Mouse (Mus musculus) cerebellum, adult 9-10 months (tissue): ENCODE results near the gene Sept7.
A peak's percentile ranks its signal among the peaks of the same experiment; 100 is the strongest.
"Not testable (repeated sequence)": the region's sequence is repeated elsewhere in the genome, so short reads cannot be mapped to it uniquely, and the experiment has no call there.

ENCODE experiments used
- DNase-seq: peaks from one replicate; pipeline ENCODE4 v3.0.0; 2022

Gene Sept7

DNA sequence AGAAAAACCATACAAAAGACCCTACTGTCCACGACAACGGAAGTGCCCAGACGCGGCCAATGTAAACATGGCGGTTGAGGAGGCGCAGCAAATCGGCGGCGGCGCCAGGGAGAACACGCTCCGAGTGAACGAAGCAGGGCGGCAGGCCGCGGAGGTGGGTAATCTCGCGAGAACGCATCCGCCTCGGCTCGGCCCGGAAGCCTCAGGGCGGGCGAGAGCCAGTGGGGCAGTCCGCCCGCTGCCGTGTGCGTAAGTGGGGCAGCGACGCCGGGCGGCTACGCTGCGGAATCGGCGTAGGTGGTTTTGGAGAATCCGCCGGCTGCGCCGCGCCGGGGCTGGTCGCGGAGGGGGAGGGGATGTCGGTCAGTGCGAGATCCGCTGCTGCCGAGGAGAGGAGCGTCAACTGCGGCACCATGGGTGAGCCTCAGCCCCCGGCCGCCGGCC lies at the start of gene Sept7:
Gene Sept7 (plus strand): TSS at position 157 of the 444 bp plus-strand sequence.
- DNase-seq: peak; percentile 99

DNA sequence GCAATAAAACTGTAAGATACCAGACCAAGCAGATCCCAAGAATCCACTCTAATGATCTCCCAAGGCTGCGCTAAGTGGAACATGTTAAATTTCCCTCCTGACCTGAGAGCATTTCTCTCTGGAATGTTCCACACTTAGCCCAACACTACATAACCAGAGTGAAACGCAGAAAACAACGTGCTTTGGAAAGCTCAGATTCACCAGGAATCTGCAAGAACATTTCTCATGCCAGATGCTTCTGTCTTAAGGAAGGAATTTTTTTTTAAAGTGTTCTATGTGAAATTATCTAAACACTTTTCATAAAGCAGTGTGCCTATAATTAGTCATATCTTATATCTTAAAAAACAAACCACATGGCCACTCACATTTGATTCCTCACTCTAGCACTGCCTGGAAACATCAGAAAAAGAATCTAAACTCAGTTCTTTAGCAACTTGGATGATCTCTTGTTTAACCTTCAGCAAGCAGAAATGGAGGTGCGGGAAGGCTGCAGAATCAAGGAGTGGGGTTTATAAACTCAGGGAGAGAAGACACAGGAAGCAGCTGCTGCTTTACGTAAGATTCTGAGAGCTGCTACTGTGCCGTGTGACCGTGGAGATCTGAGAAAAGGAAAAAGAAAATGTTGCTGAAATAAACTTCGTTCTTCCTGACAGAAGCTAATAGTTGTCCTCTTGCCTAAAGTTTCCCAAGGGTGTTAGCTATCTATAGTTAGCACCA lies 44.0 kb upstream of the Sept7 start:
- no peak for DNase-seq

DNA sequence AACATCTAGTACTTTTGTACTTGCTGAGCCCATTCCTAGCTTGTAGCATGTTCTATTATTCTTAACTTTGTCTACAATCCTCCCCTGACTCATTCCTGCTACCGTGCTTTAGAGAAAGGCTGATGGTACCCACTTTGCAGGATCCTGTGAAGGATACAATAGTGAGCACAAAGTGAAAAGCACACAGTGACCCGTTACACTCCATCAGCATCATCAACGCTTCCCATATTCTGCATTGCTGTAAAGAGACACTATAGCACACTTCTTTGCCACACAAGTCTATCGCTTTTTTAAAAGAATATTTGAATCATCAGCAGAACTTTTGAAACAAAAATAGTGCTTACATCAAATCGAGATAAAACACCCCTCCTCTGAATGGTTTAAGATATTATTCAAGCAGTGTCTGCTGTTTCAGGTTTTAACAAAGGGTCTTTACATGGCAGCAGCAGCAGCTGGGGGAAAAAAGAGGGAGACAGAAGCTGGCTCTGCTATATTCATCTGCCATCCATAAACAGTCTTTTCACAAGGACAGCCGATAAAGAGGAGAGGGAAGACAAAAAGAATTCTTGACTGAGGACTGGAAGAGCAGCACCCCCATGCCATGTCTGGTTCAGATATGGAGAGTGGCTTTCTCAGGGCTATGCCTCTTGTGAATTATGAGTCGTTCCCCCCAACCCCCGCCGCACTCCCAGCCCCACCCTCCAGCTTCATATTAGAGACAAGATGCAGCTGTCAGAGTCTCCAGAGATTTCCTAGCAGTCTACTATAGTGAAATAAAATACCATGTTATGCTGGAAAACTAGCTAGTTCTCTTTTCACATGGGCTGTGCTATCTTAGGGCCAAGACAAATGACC lies 39.7 kb upstream of the Sept7 start:
- no peak for DNase-seq

DNA sequence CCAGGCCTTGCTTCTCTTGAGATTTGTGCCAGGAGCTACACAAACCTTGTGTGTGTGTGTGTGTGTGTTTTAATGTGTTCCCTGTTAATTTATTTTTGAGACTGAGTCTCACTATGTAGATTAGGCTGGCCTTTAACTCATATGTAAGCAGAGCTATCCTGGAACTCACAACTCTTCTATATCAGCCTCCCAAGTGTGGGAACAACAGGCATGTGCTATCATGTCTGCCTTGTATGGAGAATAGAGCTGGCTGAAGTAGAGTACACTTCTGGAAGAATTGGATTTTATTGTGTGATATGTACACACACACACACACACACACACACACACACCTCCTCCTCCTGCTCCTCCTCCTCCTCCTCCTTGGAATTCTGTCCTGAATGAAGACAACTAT lies 39.1 kb upstream of the Sept7 start:
- DNase-seq: no peak

DNA sequence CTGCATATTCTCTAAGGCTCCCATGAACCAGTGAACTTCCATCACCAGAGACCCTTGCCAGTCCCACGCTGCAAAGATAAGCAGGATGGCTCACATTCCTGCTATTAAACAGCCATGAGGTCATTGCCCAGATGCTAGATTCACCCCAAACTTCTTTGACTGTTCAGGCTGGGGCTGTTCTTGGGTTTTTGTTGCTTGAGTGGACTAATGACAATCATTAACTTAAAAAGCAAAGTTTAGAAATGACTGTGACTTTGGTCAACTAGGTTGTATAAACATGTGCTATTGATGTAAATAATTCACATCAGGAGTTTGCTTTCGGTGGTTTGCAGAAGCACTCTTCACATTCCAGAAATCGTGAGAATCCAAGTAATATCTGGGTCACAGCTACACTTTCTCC lies 36.8 kb upstream of the Sept7 start:
- no peak for DNase-seq

DNA sequence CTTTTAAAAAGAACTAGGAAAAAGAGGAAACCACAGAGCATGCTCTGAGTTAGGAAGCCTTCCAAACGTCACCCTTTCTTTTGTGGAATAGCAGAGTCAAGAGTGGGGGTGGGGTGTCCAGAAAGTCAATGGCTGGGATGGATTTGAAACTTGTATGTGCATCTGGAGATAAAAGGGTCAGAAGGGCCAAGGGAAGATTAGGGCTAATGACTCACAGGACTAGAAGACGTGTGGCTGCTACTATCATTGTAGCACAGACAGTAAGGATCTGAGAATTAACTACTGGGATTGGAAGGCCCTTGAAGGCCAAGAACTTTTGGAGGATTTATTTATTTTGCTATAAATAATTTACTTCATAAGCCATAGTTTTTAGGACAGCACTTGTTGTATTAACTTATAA lies 36.0 kb upstream of the Sept7 start:
- no peak for DNase-seq

DNA sequence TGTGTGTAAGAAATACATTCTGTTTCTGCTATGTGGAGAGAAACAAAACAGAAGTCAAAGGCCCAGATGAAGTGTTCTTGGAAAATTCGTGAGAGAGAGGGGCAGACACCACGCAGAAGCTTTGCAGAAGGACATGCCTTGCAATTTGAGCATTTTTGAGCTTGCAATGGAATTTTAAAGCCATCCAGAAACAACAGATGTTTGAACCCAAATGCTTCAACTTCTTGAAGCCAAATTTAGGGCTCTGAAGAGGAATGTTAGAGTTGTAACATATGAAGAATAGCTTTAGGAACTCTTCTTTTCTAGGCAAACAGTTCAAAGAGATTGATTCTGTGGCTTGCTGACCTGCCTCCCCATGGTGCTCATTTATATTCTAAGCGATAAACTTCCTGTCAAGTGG lies 33.3 kb upstream of the Sept7 start:
- DNase-seq: no peak

DNA sequence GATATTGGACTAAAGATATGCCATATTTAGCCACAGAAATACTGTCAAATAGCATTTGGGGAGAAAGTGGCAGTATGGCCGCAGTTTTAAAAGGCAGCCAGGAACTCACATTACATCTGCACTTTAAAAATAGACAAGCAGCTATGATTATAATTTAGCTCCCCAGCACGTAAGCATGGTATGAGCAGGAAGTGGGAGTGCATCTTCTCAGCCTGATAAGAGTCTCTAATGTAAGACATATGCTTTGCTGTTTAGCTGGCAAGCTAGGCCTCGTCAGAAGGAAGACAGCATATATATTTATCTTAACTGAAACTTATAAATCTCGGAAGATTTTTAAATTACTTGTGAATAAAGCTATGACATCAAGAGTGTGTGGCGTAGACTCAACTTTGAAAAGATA lies 32.4 kb upstream of the Sept7 start:
- DNase-seq: no peak

DNA sequence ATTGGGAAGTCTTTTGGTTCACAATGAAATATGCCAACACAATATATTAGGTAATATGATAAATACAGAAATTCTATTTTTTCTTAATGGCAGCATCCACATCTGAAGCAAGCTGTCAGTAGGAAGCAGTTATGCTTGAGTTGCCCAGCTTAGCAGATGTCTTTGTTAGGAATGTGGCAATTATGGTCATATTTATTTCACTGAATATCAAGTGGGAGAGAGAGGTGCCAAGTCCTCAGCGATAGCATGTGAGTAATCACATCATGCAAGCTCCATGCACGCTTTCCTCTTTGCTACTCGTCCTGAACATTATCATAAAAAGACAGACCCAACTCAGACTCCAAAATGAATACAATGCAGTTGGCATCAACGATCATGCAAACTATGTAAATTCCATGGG lies 27.3 kb upstream of the Sept7 start:
- DNase-seq: no peak

DNA sequence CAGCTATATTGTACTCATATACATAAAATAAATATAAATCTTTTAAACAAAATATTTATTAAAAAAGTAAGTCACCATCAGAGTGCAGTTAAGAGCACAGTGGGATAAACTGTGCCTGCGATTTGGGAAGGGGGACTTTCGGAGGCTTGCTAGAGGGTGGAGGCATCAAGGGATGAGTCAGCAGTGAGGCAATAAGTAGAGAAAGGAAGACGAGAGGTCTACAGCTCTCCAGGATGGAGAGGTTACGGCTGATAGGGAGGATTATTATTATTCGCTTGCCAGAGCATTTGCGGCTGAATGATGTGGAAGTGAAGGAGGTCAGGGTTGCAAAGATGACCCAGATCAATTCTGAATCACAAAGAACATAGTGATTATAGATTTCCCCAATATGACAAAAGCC lies 22.5 kb upstream of the Sept7 start:
- DNase-seq: no peak

DNA sequence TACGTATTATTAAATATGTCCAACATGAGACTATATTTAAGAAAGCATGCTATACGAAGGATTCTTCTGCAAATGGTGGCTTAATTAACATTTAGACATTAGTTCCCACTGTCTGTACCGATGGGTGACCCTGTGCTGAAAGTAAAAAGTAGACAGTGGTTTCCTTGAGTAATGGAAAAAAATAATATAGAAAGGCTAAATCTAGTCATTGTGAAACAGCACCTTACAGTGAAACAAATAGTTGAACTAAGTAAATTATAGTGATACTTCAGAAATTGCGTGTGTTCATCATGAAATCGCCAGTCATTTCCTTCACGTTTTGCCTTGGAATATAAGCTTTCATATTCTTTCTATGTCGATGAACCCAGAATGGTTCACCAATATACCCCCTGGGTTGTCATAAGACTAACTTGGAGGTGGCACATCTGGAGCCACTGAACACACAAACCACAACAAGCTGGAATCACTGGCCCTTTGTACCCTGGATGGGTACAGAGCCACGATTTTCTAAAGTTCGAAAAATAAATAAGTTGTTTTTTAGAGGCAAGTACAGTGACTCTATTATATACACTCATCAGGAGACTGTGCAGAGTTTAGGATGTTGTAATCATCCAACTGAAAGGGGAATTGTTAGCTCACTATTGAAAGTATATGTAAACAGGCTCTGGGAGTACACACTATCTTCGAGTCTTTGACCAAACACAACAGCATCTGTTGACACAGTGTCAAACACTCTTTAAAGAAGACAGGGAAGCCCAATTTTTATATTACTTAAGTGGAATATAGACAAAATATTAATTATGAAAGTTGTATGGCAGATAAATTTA lies 21.8 kb upstream of the Sept7 start:
- DNase-seq: no peak

DNA sequence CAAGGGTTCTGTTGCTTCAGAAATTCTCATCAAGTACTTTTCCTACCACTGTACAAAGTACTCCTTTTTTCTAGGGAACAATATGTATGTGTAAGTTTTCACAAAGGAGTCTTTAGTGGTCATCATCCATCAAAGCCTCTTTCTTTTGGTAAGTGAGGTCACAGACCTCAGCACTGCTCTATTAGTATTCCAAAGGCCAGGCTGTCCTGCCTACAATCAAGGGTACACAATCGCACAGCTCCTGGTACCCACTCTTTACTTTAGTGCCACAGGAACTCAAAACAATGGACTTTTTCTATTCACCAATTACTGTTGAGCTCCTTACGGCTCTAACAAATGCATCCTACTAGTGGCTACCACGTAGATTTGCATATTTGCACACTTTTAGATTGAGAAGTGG lies 11.2 kb upstream of the Sept7 start:
- no peak for DNase-seq

DNA sequence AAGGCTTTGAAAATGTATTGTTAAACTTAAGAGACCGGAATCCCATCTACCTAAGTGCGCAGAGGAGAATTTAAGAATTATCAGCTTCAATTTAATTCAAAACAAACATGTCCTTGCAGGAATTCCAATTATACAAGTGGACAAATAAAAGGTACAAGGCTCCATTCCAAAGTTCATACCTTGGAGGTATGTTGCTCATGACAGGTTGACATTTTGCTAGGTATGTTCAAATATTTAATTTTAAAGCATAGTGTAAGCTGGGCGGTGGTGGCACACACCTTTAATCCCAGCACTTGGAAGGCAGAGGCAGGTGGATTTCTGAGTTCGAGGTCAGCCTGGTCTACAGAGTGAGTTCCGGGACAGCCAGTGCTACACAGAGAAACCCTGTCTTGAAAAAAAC lies 10.5 kb upstream of the Sept7 start:
- not testable (repeated sequence) for DNase-seq

DNA sequence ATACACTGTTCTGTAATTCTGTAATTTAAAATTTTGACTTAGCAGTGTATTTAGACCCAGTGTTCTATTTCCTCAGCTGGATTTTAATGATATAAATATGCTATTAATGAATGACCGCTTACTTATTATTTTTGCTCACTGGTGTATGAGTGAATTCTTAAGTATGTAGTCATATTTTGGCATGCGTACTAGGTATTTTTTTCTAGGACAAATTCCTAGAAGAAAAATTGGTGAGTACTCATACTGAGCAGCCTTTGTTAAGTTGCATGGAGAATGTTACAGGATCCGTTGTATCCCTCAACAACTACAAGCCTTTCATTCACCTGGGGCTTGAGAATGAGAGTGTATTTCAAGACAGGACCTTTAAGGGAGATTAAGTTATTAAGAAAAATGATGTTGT lies 10.0 kb upstream of the Sept7 start:
- no peak for DNase-seq

DNA sequence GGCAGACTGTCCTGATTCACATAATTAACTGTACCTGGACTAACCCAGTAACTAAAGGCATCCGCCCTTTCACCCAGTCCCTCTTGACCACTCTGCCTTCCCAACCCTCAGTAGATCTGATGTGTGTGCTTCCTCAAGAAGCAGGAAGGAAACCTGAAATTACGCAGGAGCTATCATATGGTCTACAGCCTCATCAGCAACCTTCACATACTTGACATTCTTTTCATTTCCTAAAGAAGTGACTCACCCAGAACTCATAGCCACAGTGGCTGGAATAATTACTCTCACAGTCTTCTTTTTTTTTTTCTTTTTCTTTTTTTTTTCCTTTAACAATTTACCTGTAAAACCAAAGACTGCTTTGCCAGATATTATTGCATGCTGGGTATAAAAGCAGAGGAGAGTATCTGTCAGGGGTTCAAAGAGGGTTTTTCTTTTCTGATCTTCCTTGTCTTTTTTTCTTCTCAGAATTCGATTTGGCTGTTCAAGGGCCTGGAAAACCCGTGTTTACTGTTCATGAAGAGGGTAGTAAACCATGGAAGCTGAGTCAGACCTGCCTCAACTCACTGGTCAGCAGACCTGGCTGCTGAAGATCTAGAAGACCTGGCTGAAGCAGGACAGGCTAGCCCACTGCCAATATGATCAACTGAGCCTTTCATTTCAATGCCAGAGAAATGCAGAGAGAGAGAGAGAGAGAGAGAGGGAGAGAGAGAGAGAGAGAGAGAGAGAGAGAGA lies 8.1 kb upstream of the Sept7 start:
- DNase-seq: no peak

DNA sequence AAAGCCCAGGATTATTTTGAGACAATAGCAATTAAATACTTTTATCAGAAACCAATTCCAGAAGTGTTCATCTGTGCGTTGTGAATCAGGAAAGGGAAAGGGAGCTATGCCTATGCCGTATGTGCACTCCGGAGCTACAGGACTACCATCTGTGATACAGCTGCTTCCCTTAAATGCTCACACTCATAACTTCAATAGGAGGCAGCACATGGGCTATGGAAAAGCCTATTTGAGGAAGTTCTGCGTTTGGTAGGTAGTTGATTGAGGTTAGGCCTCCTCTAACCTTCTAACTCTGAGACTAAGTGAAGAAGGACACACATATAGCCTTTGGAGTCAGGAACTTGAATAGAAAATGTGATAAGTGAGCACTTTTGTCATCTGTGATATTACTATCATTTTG lies 7.1 kb upstream of the Sept7 start:
- no peak for DNase-seq

DNA sequence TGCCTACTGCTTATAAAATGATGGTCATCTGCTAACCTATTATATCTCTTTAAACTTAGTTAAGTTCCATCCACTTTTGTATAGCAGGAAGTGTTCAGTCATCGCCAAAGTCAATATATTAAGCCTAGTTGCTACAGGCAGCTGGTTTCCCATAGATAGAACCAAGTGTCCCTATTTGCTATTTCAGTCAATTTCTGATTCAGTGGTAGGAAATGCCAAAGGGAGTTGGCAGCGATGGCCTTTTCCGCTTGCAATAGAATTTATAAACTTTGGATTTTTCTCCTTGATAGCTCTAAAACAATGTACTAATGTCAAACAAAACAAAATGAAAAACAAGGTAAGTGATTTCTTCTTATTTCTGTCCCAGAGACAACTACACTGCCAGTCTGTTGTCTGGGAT lies 5.7 kb upstream of the Sept7 start:
- DNase-seq: no peak

DNA sequence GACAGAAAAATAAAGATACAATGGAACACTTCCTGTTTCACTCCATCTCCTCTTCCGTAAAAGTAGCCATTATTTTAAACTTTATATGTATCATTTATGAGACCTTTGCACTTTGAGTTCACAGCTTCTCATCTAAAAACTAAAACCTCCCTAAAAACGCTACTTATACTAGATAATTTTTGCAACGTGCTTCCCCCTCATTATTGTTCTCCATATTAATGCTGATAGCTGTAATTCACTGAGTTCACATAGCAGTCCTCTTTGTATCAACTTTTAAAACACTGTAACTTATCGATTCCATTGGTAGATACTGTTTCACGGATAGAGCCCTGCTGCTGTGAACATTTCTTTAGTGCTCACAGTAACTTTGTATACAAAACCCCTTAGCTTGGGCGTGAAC lies 1.1 kb upstream of the Sept7 start:
- DNase-seq: peak; percentile 26

DNA sequence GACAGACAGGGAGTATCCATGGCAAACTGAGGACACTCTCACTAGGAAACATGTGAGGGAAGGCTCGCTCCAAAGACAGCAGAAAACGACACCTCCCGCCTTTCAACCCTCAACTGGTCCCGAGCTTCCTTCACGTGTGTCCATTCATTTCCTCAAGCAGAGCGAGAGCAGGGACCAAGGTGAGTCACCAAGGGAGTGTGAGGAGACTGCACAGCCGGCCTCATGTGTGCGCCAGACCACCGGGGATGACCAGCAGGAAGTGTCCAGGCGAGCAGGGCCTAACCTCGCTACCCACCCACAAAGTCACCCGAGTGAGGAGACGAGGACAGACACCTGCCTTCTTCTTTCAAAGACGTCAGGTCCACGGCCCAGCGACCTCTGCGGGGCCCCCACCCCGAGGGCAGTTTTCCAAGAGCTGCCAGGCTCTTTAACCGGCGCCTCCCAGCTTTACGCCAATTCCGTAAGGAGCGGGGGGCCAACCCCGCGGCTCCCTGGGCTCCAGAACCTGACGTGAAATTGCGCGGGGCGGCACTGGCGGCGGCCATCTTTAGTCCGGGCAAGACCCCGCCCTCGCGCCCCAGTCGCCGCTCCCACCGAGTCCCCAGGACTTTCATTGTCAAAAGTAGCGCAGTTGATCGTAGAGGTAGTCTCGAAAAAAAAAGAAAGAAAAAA lies 492 bp upstream of the Sept7 start:
- peak; percentile 94 for DNase-seq

DNA sequence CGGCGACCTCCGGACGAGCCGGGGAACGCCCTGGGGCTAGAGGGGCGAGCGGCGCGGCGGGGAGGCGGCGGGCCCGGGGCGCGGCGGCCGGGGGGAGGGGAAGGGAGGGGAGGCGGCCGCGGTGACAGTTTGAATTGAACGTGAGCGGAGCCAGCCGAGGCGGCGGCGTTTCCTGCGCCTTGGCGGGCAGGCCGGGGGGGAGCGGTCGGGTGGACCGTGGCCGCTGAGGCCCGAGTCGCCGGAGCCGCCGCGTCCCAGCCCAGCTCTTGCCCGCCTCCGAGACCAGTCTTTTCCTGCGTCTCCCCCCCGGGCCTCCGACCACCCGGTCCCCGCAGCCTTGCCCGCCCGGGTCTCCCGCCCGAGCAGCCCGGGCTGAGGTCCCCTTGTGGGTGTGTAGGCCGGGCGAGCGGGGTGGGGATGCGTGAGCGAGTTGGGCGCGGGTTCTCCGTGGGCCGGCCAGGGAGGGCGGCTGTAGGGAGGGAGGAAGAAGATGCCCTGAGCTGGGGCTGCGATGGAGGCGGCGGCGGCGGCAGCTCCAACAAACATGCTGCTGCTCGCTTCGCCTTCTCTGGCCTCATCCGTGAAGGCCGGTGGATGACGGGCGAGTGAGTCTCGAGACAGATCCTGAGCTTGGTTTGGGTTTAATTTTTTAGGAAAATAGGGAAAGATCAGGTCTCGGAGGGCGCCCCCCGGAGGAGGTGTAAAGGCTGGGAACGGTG lies 679 bp downstream of the Sept7 start:
- peak; percentile 79 for DNase-seq

DNA sequence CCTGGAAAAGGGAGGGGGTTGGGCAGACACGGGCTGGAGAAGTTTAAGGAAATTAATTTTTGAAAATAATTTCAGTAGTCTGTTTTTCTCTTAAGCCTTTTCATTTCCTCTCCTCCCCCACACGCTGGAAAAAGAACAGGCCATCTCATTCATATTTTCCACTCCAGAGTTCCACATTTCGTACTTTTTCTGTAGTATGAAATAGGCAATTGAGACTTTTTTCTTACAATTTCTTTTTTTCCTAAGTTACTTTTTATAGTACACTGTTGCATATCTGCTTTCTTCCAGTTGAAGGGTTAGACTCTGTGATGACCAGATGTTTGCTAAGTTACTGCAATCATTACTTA lies 1.2 kb downstream of the Sept7 start:
- no peak for DNase-seq

DNA sequence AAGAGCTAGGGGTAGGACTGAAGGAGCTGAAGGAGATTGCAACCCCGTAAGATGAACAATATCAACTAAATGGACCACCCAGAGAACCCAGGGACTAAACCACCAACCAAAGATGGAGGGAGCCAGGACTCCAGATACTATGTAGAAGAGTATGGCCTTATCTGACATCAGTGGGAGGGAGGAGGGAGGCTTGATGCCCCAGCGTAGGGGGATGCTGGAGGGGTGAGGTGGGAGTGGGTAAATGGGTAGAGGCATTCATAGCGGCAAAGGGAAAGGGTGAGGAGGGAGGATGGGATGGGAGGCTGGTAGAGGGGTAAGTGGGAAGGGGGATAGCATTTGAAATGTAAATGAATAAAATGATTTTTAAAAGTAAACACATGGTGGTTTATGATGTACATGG lies 8.2 kb downstream of the Sept7 start:
- DNase-seq: no peak
